Mouse (Mus musculus): ENCODE measurements around the gene Ciita.

Gene Ciita

GRCm38 (mm10) chr16:10518030-10518429, 38.2 kb downstream of the Ciita start:
- no peak for DNase-seq (ENCODE audit: low read depth, low spot score)

- peak; percentile 82 for DNase-seq (ENCODE audit: low read depth, low spot score)
Observed at GRCm38 (mm10) chr16:10520908-10521614, 41.2 kb downstream of the Ciita start.

GRCm38 (mm10) chr16:10522811-10523210, 43.0 kb downstream of the Ciita start:
- DNase-seq (ENCODE audit: low read depth, low spot score), result peak; percentile 75

GRCm38 (mm10) chr16:10523650-10524049, 43.8 kb downstream of the Ciita start:
- DNase-seq (ENCODE audit: low read depth, low spot score), result no peak

GRCm38 (mm10) chr16:10524866-10525609, 45.2 kb downstream of the Ciita start:
- no peak for DNase-seq (ENCODE audit: low read depth, low spot score)

- no peak for DNase-seq (ENCODE audit: low read depth, low spot score)
Observed at GRCm38 (mm10) chr16:10525610-10525980, 45.7 kb downstream of the Ciita start.

- DNase-seq (ENCODE audit: low read depth, low spot score), result no peak
Observed at GRCm38 (mm10) chr16:10527046-10527644, 47.3 kb downstream of the Ciita start.

- DNase-seq (ENCODE audit: low read depth, low spot score), result no peak
Observed at GRCm38 (mm10) chr16:10528382-10528781, 48.5 kb downstream of the Ciita start.

GRCm38 (mm10) chr16:10530179-10530578, 50.3 kb downstream of the Ciita start:
- DNase-seq (ENCODE audit: low read depth, low spot score), result no peak

- no peak for DNase-seq (ENCODE audit: low read depth, low spot score)
Observed at GRCm38 (mm10) chr16:10533781-10534180, 53.9 kb downstream of the Ciita start.

GRCm38 (mm10) chr16:10534567-10534966, 54.7 kb downstream of the Ciita start:
- no peak for DNase-seq (ENCODE audit: low read depth, low spot score)

- no peak for DNase-seq (ENCODE audit: low read depth, low spot score)
Observed at GRCm38 (mm10) chr16:10536323-10536722, 56.5 kb downstream of the Ciita start.

- no peak for DNase-seq (ENCODE audit: low read depth, low spot score)
Observed at GRCm38 (mm10) chr16:10536961-10537360, 57.1 kb downstream of the Ciita start.

GRCm38 (mm10) chr16:10540763-10541597, 61.1 kb downstream of the Ciita start:
- DNase-seq (ENCODE audit: low read depth, low spot score), result no peak

GRCm38 (mm10) chr16:10541598-10541930, 61.7 kb downstream of the Ciita start:
- DNase-seq (ENCODE audit: low read depth, low spot score), result no peak

GRCm38 (mm10) chr16:10542266-10542665, 62.4 kb downstream of the Ciita start:
- no peak for DNase-seq (ENCODE audit: low read depth, low spot score)

GRCm38 (mm10) chr16:10542698-10543365, 63.0 kb downstream of the Ciita start, which contains the start of gene Dexi:
Gene Dexi (minus strand): TSS chr16:10543054.
- peak; percentile 99 for DNase-seq (ENCODE audit: low read depth, low spot score)

- DNase-seq (ENCODE audit: low read depth, low spot score), result peak; percentile 98
Observed at GRCm38 (mm10) chr16:10544995-10545622, 65.2 kb downstream of the Ciita start, which contains the start of gene Clec16a. Gene Clec16a (plus strand): TSS chr16:10545339.

GRCm38 (mm10) chr16:10546865-10547264, 67.0 kb downstream of the Ciita start:
- DNase-seq (ENCODE audit: low read depth, low spot score), result no peak

- no peak for DNase-seq (ENCODE audit: low read depth, low spot score)
Observed at GRCm38 (mm10) chr16:10548938-10549337, 69.1 kb downstream of the Ciita start.

GRCm38 (mm10) chr16:10549600-10549999, 69.7 kb downstream of the Ciita start:
- no peak for DNase-seq (ENCODE audit: low read depth, low spot score)

Data from ZHBTc4 (cell line).